Mouse (Mus musculus) hindbrain, postnatal 0 days (tissue): ENCODE results near the gene Timm23. TPM values are rescaled to one million over a fixed set of nuclear protein-coding genes. Genes with fewer than 3 reads are reported as not detected.
"Not testable (repeated sequence)": the region's sequence is repeated elsewhere in the genome, so short reads cannot be mapped to it uniquely, and the experiment has no call there.

Experiments used
- ATAC-seq: fragments of 200-750 bp; cut with Nextera tagmentation; 2 replicates; pipeline ENCODE4 v1.8.0; 2017; ENCODE audit warnings: mild to moderate bottlenecking, moderate TSS enrichment, moderate library complexity
- DNase-seq: peaks from one replicate; pipeline ENCODE4 v3.0.0-alpha.2; 2015; ENCODE audit warnings: low spot score
- H3K27ac ChIP-seq: fragments of 300-500 bp; sonication (generic); 2 replicates; pipeline ENCODE4 v1.5.1; 2014; ENCODE audit warnings: mild to moderate bottlenecking
- H3K27me3 ChIP-seq: fragments of 300-500 bp; sonication (generic); 2 replicates; pipeline ENCODE4 v1.6.1; 2014; ENCODE audit warnings: low read length, mixed read lengths; ENCODE audit not compliant: insufficient read depth
- H3K36me3 ChIP-seq: fragments of 300-500 bp; sonication (generic); 2 replicates; pipeline ENCODE4 v1.6.1; 2014; ENCODE audit warnings: low read length, mixed read lengths; ENCODE audit not compliant: insufficient read depth
- H3K4me1 ChIP-seq: fragments of 300-500 bp; sonication (generic); 2 replicates; pipeline ENCODE4 v1.6.1; 2014; ENCODE audit warnings: antibody characterized with exemption, low read length, mixed read lengths; ENCODE audit not compliant: insufficient read depth
- H3K4me2 ChIP-seq: fragments of 300-500 bp; sonication (generic); 2 replicates; pipeline ENCODE4 v1.6.1; 2014; ENCODE audit warnings: low read depth, mild to moderate bottlenecking, low read length, moderate library complexity, mixed read lengths
- H3K4me3 ChIP-seq: fragments of 300-500 bp; sonication (generic); 2 replicates; pipeline ENCODE4 v1.5.1; 2014; ENCODE audit warnings: low read length
- H3K9ac ChIP-seq: fragments of 300-500 bp; sonication (generic); replicated peaks from 2 replicates; pipeline ENCODE4 v1.6.1; 2014; ENCODE audit warnings: mild to moderate bottlenecking, low read length, moderate library complexity, mixed read lengths
- H3K9me3 ChIP-seq: fragments of 300-500 bp; sonication (generic); 2 replicates; pipeline ENCODE4 v1.6.1; 2016; ENCODE audit warnings: low read length, mixed read lengths
- CTCF ChIP-seq: IDR thresholded peaks from 2 replicates; pipeline ENCODE4 v1.5.1; 2016; ENCODE audit warnings: antibody characterized with exemption, control low read depth, low read depth
- WGBS: fragments of 180-500 bp; shearing (Covaris S2); extraction: QIAGEN DNeasy Blood & Tissue Kit; methylation state at CpG from one replicate; pipeline ENCODE4 v1.1.7; 2014; 5-methylcytosine and 5-hydroxymethylcytosine counted together
- polyA plus RNA-seq: library from polyadenylated mRNA; unstranded; fragments of >200 nt; fragmentation: Nextera tagmentation; extraction: Ambion mirVana; gene quantifications from 2 replicates; pipeline ENCODE4 v1.2.1, GENCODE M21; 2015
- total RNA-seq: library from RNA; depleted of rRNA; stranded (reverse); fragments of >200 nt; gene quantifications from 2 replicates; pipeline ENCODE4 v1.2.3, GENCODE M21; 2014

The Timm23 gene
- total and polyA plus RNA-seq, 2 experiments from 2014 or later = 115 to 262 TPM

DNA sequence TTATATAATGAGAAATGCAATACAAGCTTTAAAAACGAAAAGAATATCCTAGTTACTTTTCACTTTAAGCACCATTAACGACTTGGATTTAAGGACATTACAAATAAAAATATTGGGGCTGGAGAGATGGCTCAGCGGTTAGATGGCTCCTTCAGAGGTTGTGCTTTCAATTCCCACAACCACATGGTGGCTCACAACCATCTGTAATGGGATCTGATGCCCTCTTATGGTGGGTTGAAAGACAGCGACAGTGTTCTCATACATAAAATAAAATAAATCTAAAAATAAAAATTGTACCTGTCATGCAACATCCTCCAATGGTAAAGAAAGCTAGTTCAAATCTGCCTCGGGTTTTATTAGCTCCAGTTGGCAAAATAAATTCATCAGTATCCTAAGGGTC, 8.1 kb downstream of the Timm23 start:
- WGBS = 83% methylated on average over 5 of the region's 5 CpGs
- not testable (repeated sequence) for H3K27me3 ChIP-seq, H3K9me3 ChIP-seq

DNA sequence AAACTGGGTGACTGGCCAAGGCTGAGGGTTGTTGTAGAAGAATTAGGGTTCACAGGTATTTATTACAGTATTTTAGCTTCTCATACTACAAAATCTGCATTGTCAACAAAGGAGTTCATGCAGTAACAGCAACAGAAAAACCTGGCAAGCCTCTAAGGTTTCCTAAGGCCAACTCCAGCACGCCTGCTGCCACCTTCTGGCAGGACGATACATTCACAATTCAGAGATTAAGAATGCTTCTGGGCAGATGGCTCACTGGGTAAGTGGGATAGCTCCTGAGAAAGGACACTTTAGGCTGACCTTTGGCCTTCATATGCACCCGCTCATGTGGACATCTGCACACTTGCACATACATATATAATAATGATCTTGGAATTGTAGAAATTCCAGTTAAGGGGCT, 9.3 kb downstream of the Timm23 start:
- no peaks in the 10 kb centered on the region for H3K27me3 ChIP-seq
- H3K4me3 ChIP-seq = no peak overlapping the region
- 44% methylated on average over 3 of the region's 3 CpGs for WGBS
- no peak for ATAC-seq
- DNase-seq = peak; percentile 72
- peak; percentile 74 for TF ChIP-seq CTCF
- H3K36me3 ChIP-seq = peaks cover 41% of the 10 kb centered on the region; the same call in 1 of the 2 replicates
- no peak overlapping the region for H3K4me2 ChIP-seq
- H3K9me3 ChIP-seq = no peaks in the 10 kb centered on the region
- H3K27ac ChIP-seq = no peak overlapping the region
- no peak overlapping the region for H3K9ac ChIP-seq
- H3K4me1 ChIP-seq = no peaks in the 10 kb centered on the region

More for the DNA sequence above, 8.1 kb downstream of the Timm23 start:
- not testable (repeated sequence) for H3K9ac ChIP-seq, ATAC-seq, H3K4me2 ChIP-seq, H3K4me1 ChIP-seq, DNase-seq, H3K4me3 ChIP-seq, H3K27ac ChIP-seq
- peak; percentile 27; the same call in 1 of the 2 replicates for TF ChIP-seq CTCF
- H3K36me3 ChIP-seq = peaks cover 42% of the 10 kb centered on the region

DNA sequence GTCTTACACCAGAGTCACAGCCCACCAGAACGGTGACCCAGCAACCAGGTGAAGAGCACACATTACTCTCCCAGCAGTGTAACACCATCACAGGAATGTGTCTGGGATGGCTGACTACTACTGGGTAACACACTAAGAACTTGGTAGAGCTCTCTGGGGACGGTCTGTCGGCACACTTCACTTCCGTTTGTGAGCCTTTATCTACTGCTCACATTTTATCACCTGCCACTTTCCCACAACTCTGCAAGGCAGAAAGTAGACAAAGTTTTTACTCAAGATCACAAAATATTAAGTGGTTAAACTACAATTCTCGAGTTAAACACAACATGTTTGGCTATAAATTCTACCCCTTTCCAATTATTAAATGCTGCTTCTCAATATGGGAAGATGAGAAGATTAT, 9.8 kb downstream of the Timm23 start:
- no peaks in the 10 kb centered on the region for H3K4me1 ChIP-seq
- no peak overlapping the region for H3K4me2 ChIP-seq
- H3K9me3 ChIP-seq = no peaks in the 10 kb centered on the region
- peaks cover 39% of the 10 kb centered on the region for H3K36me3 ChIP-seq
- ATAC-seq (no peak), DNase-seq (no peak)
- H3K4me3 ChIP-seq = no peak overlapping the region
- H3K27me3 ChIP-seq = no peaks in the 10 kb centered on the region
- H3K27ac ChIP-seq = no peak overlapping the region
- TF ChIP-seq CTCF = no peak
- WGBS = 95% methylated on average over 5 of the region's 5 CpGs
- no peak overlapping the region for H3K9ac ChIP-seq

DNA sequence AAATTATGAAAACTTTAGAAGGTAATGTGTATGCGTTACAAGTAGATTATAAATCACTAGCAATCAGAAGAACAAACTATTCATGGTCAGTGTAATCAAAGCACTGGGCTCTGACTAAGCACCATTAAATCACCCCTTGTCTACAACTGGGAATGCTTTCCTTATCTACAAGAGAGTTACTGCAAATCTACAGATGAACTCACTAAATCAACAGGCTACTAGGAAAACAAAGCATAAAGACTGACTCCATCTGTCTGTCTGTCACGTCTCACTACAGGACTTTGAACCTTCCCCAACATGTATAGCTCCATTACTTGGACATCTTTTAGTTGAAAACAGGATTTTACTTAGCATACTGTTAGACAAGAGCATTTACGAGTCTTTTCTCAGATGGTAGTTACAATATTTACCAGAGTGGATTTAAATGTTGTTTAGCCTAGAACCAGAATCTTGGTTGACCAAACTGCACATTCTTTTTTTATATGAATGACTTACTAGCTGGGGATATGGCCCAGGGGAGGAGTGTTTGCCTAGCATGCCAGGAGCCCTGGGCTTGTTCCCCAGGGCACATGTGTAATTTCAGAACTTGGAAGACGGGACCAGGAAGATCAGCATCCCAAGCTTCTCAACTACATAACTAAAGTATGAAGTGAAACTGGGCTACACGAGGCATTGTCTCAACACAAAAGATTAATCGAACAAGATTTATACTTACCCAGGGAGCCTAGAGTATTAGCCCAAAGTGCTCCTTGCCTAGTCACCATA, 10.9 kb downstream of the Timm23 start:
- H3K27ac ChIP-seq = no peak overlapping the region
- peaks cover 40% of the 10 kb centered on the region for H3K36me3 ChIP-seq
- no peak for TF ChIP-seq CTCF
- DNase-seq (no peak), ATAC-seq (no peak)
- H3K27me3 ChIP-seq = no peaks in the 10 kb centered on the region
- no peak overlapping the region for H3K4me3 ChIP-seq
- H3K4me2 ChIP-seq = no peak overlapping the region
- H3K4me1 ChIP-seq = no peaks in the 10 kb centered on the region
- H3K9me3 ChIP-seq = no peaks in the 10 kb centered on the region
- H3K9ac ChIP-seq = no peak overlapping the region
- WGBS = 94% methylated on average over 6 of the region's 6 CpGs

DNA sequence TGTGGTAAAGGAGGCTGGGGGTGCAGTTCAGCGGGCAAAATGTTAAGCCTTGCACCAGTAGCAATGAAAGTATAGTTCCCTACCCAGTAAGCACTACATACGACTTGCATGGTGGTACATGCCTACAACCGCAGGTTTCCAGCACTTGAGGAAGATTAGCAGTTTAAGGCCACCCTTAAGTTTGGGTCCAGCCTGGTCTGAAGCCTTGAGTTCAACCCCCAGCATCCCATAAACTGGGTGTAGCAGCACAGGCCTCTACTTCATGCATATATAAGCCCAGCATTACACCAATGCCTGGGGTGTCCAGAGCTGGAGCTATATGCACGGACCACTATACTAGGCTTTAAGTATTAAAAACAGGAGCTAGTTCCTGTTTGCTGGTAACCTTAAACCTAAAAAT, 17.9 kb downstream of the Timm23 start:
- Histone ChIP-seq H3K27ac (no peak overlapping the region), H3K4me3 (no peak overlapping the region), H3K9ac (no peak overlapping the region), H3K36me3 (peaks cover 44% of the 10 kb centered on the region), H3K4me1 (no peaks in the 10 kb centered on the region), H3K4me2 (no peak overlapping the region), H3K9me3 (no peaks in the 10 kb centered on the region), H3K27me3 (no peaks in the 10 kb centered on the region)
- no peak for TF ChIP-seq CTCF
- ATAC-seq (no peak), DNase-seq (no peak)
- 95% methylated on average over 4 of the region's 4 CpGs for WGBS

DNA sequence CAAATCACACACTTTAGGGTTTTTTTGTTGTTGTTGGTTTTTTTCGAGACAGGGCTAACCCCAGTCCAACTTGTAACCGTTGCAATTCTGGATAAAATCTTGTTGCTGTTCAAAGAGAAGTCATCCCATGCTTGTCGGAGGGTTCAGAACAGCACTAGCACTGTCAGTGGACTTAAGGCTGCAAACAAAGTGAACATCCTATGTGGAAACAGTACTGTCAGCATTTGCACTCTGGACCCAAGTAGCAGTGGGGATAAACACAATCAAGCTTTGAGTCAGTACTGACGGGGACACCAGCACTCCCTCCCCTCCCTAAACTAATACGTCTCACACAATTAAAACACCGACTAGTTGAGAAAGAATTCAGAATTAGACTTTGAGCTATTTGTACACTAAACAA, 20.8 kb downstream of the Timm23 start:
- Histone ChIP-seq H3K4me3 (no peak overlapping the region), H3K9me3 (no peaks in the 10 kb centered on the region), H3K4me2 (no peak overlapping the region), H3K27me3 (no peaks in the 10 kb centered on the region), H3K4me1 (no peaks in the 10 kb centered on the region), H3K27ac (no peak overlapping the region), H3K36me3 (peaks cover 30% of the 10 kb centered on the region), H3K9ac (no peak overlapping the region)
- no peak for TF ChIP-seq CTCF
- WGBS = 91% methylated on average over 6 of the region's 6 CpGs
- DNase-seq (no peak), ATAC-seq (no peak)
